Mouse (Mus musculus) forebrain, embryonic 10.5 days (tissue): Measurements from ENCODE around the gene Nos1. TPM values are rescaled to one million over a fixed set of nuclear protein-coding genes. Genes with fewer than 3 reads are reported as not detected.

Experiments
- DNase-seq: peaks from one replicate; pipeline ENCODE4 v3.0.0-alpha.2; 2017; ENCODE audit warnings: low spot score; ENCODE audit errors: extremely low spot score
- H3K27ac ChIP-seq: fragments of 300-500 bp; sonication (generic); 2 replicates; pipeline ENCODE4 v1.5.1; 2016; ENCODE audit warnings: mild to moderate bottlenecking
- H3K27me3 ChIP-seq: fragments of 300-500 bp; sonication (generic); 2 replicates; pipeline ENCODE4 v1.6.1; 2016; ENCODE audit warnings: mild to moderate bottlenecking; ENCODE audit not compliant: poor library complexity, severe bottlenecking
- H3K36me3 ChIP-seq: fragments of 300-500 bp; sonication (generic); replicated peaks from 2 replicates; pipeline ENCODE4 v1.6.1; 2016; ENCODE audit warnings: mild to moderate bottlenecking, moderate library complexity
- H3K4me1 ChIP-seq: fragments of 300-500 bp; sonication (generic); 2 replicates; pipeline ENCODE4 v1.6.1; 2016
- H3K4me3 ChIP-seq: fragments of 300-500 bp; sonication (generic); 2 replicates; pipeline ENCODE4 v1.5.1; 2016; ENCODE audit warnings: mild to moderate bottlenecking, moderate library complexity
- H3K9me3 ChIP-seq: fragments of 300-500 bp; sonication (generic); 2 replicates; pipeline ENCODE4 v1.6.1; 2016; ENCODE audit warnings: mild to moderate bottlenecking, moderate library complexity
- WGBS: fragments of 180-500 bp; shearing (Covaris S2); methylation state at CpG from one replicate; pipeline ENCODE4 v1.1.7; 2016; 5-methylcytosine and 5-hydroxymethylcytosine counted together
- polyA plus RNA-seq: library from polyadenylated mRNA; unstranded; fragments of >200 nt; fragmentation: Nextera tagmentation; extraction: Ambion mirVana; gene quantifications from 2 replicates; pipeline ENCODE4 v1.2.1, GENCODE M21; 2016

The Nos1 gene
- polyA plus RNA-seq, 1 experiment from 2014 or later, result 0.09 TPM

GRCm38 (mm10) chr5:117997434-117997970 lies 216.7 kb downstream of the Nos1 start:
- Histone ChIP-seq H3K27ac (no peak overlapping the region), H3K36me3 (peaks cover 100% of the 10 kb centered on the region), H3K4me1 (peaks cover 18% of the 10 kb centered on the region), H3K4me3 (no peak overlapping the region), H3K9me3 (no peaks in the 10 kb centered on the region), H3K27me3 (no peaks in the 10 kb centered on the region)
- WGBS, result 41% methylated on average over 10 of the region's 10 CpGs
- DNase-seq, result no peak

GRCm38 (mm10) chr5:117999061-117999460 lies 218.2 kb downstream of the Nos1 start:
- Histone ChIP-seq H3K27ac (no peak overlapping the region), H3K4me1 (peaks cover 18% of the 10 kb centered on the region), H3K27me3 (no peaks in the 10 kb centered on the region), H3K9me3 (no peaks in the 10 kb centered on the region), H3K36me3 (peaks cover 100% of the 10 kb centered on the region), H3K4me3 (no peak overlapping the region)
- WGBS, result 74% methylated on average over 7 of the region's 7 CpGs
- DNase-seq, result no peak

- Histone ChIP-seq H3K27me3 (no peaks in the 10 kb centered on the region), H3K4me1 (peaks cover 18% of the 10 kb centered on the region), H3K36me3 (peaks cover 100% of the 10 kb centered on the region), H3K4me3 (no peak overlapping the region), H3K9me3 (no peaks in the 10 kb centered on the region), H3K27ac (no peak overlapping the region)
- WGBS, result 81% methylated on average over 11 of the region's 11 CpGs
- no peak for DNase-seq
Measured at GRCm38 (mm10) chr5:117999584-117999983, 218.8 kb downstream of the Nos1 start.

GRCm38 (mm10) chr5:118002059-118002458 lies 221.2 kb downstream of the Nos1 start:
- 42% methylated on average over 9 of the region's 9 CpGs for WGBS
- Histone ChIP-seq H3K36me3 (peaks cover 100% of the 10 kb centered on the region), H3K4me3 (no peak overlapping the region), H3K27ac (no peak overlapping the region), H3K27me3 (no peaks in the 10 kb centered on the region), H3K9me3 (no peaks in the 10 kb centered on the region), H3K4me1 (peaks cover 15% of the 10 kb centered on the region)
- peak; percentile 77 for DNase-seq

GRCm38 (mm10) chr5:118004619-118005018 lies 223.8 kb downstream of the Nos1 start:
- Histone ChIP-seq H3K9me3 (no peaks in the 10 kb centered on the region), H3K4me3 (no peak overlapping the region), H3K36me3 (peaks cover 100% of the 10 kb centered on the region), H3K27me3 (no peaks in the 10 kb centered on the region), H3K27ac (no peak overlapping the region), H3K4me1 (no peaks in the 10 kb centered on the region)
- DNase-seq, result no peak
- 79% methylated on average over 8 of the region's 8 CpGs for WGBS

GRCm38 (mm10) chr5:118005728-118006127 lies 224.9 kb downstream of the Nos1 start:
- no peak for DNase-seq
- Histone ChIP-seq H3K4me3 (no peak overlapping the region), H3K27ac (no peak overlapping the region), H3K27me3 (no peaks in the 10 kb centered on the region), H3K36me3 (peaks cover 100% of the 10 kb centered on the region), H3K9me3 (no peaks in the 10 kb centered on the region), H3K4me1 (no peaks in the 10 kb centered on the region)
- 84% methylated on average over 1 of the region's 1 CpGs for WGBS

- H3K36me3 ChIP-seq, result peaks cover 82% of the 10 kb centered on the region
- no peaks in the 10 kb centered on the region for H3K27me3 ChIP-seq
- no peak for DNase-seq
- no peak overlapping the region for H3K4me3 ChIP-seq
- H3K9me3 ChIP-seq, result no peaks in the 10 kb centered on the region
- WGBS, result 94% methylated on average over 13 of the region's 13 CpGs
- no peak overlapping the region for H3K27ac ChIP-seq
- H3K4me1 ChIP-seq, result no peaks in the 10 kb centered on the region
Measured at GRCm38 (mm10) chr5:118008344-118008743, 227.5 kb downstream of the Nos1 start.

Other genes starting within 250 kb of the Nos1 start
- gene Fbxo21, start 195.7 kb downstream of the Nos1 start, polyA plus RNA-seq, result 105 and 107 TPM in 2 replicates
- 0.52 and 0.92 TPM in 2 replicates for gene Tesc, start 246.7 kb downstream of the Nos1 start, polyA plus RNA-seq